Mouse (Mus musculus) intestine, postnatal 0 days (tissue): ENCODE measurements around the gene Uggt2. TPM values are rescaled to one million over a fixed set of nuclear protein-coding genes. Genes with fewer than 3 reads are reported as not detected.

ENCODE experiments used
- ATAC-seq: fragments of 200-750 bp; cut with Nextera tagmentation; 2 replicates; pipeline ENCODE4 v1.8.0; 2017; ENCODE audit warnings: mild to moderate bottlenecking, moderate TSS enrichment, moderate library complexity
- H3K27ac ChIP-seq: fragments of 300-500 bp; sonication (generic); 2 replicates; pipeline ENCODE4 v1.5.1; 2014; ENCODE audit warnings: mild to moderate bottlenecking, low read depth, low read length, moderate library complexity
- H3K27me3 ChIP-seq: fragments of 300-500 bp; sonication (generic); replicated peaks from 2 replicates; pipeline ENCODE4 v1.6.1; 2014; ENCODE audit warnings: low read length, mixed read lengths; ENCODE audit not compliant: control insufficient read depth, insufficient read depth
- H3K36me3 ChIP-seq: fragments of 300-500 bp; sonication (generic); 2 replicates; pipeline ENCODE4 v1.6.1; 2014; ENCODE audit warnings: mild to moderate bottlenecking, moderate library complexity; ENCODE audit not compliant: control insufficient read depth, insufficient read depth
- H3K4me1 ChIP-seq: fragments of 300-500 bp; sonication (generic); replicated peaks from 2 replicates; pipeline ENCODE4 v1.6.1; 2014; ENCODE audit warnings: antibody characterized with exemption, low read length, mixed read lengths; ENCODE audit not compliant: control insufficient read depth, insufficient read depth
- H3K4me2 ChIP-seq: fragments of 300-500 bp; sonication (generic); replicated peaks from 2 replicates; pipeline ENCODE4 v1.6.1; 2014; ENCODE audit warnings: low read depth, mild to moderate bottlenecking, moderate library complexity
- H3K4me3 ChIP-seq: fragments of 300-500 bp; sonication (generic); 2 replicates; pipeline ENCODE4 v1.5.1; 2014; ENCODE audit warnings: low read depth, low read length
- H3K9ac ChIP-seq: fragments of 300-500 bp; sonication (generic); 2 replicates; pipeline ENCODE4 v1.6.1; 2014; ENCODE audit warnings: mild to moderate bottlenecking, low read depth, low read length
- H3K9me3 ChIP-seq: fragments of 300-500 bp; sonication (generic); 2 replicates; pipeline ENCODE4 v1.6.1; 2016; ENCODE audit warnings: mixed run types; ENCODE audit not compliant: control insufficient read depth
- CTCF ChIP-seq: sonication (generic); IDR thresholded peaks from 2 replicates; pipeline ENCODE4 v1.5.1; 2016; ENCODE audit warnings: low read depth, mild to moderate bottlenecking, control low read depth, antibody characterized with exemption, moderate library complexity
- WGBS: fragments of 180-500 bp; shearing (Covaris S2); extraction: QIAGEN DNeasy Blood & Tissue Kit; methylation state at CpG from one replicate; pipeline ENCODE4 v1.1.7; 2014; 5-methylcytosine and 5-hydroxymethylcytosine counted together
- polyA plus RNA-seq: library from polyadenylated mRNA; unstranded; fragments of >200 nt; fragmentation: Nextera tagmentation; extraction: Ambion mirVana; gene quantifications from 2 replicates; pipeline ENCODE4 v1.2.1, GENCODE M21; 2015

Uggt2 gene
- polyA plus RNA-seq, 1 experiment from 2014 or later = 1.6 TPM

DNA sequence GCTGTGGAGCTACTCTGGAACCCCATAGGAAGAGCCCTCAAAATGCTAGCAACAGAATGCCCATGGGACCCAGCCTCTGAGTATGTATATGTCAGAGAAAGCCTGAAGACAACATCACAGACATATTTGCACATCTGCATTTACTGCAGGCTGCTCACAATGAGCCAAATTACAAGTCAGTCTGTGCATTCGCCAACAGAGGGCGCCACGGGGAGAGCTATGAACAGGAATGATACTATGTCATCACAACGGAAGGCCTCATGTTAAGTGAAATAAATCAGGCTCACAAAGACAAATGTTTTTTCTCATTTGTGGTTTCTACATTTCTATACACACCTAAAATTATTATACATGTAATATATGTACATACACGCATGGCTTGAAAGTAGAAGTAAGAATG, 73.3 kb downstream of the Uggt2 start:
- no peak for ATAC-seq
- Histone ChIP-seq H3K9ac (no peak overlapping the region), H3K36me3 (no peaks in the 10 kb centered on the region), H3K4me3 (no peak overlapping the region), H3K27ac (no peak overlapping the region), H3K27me3 (no peaks in the 10 kb centered on the region), H3K9me3 (no peaks in the 10 kb centered on the region), H3K4me1 (no peaks in the 10 kb centered on the region), H3K4me2 (no peak overlapping the region)
- WGBS = 70% methylated on average over 5 of the region's 5 CpGs
- TF ChIP-seq CTCF = peak; percentile 60

DNA sequence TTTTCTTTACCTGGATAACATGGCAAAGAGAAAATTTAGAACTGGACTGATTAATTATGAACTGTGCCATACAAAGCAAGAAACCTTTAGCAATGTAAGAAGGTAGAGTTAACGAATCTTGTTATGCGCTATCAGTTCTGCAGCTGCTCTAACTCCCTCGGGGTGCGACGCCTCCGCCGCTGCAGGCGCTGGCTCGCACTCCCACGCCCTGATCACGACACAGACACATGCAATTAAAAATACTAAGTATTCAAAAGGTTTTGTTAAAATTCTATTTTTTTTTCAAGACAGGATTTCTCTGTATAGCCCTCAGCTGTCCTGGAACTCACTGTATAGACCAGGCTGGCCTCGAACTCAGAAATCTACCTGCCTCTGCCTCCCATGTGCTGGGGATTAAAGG, 85.7 kb downstream of the Uggt2 start:
- TF ChIP-seq CTCF = no peak
- no peaks in the 10 kb centered on the region for H3K36me3 ChIP-seq
- H3K9me3 ChIP-seq = no peaks in the 10 kb centered on the region
- H3K4me2 ChIP-seq = no peak overlapping the region
- WGBS = 87% methylated on average over 12 of the region's 12 CpGs
- H3K4me3 ChIP-seq = no peak overlapping the region
- no peaks in the 10 kb centered on the region for H3K4me1 ChIP-seq
- no peak overlapping the region for H3K9ac ChIP-seq
- H3K27me3 ChIP-seq = no peaks in the 10 kb centered on the region
- H3K27ac ChIP-seq = no peak overlapping the region
- no peak for ATAC-seq

DNA sequence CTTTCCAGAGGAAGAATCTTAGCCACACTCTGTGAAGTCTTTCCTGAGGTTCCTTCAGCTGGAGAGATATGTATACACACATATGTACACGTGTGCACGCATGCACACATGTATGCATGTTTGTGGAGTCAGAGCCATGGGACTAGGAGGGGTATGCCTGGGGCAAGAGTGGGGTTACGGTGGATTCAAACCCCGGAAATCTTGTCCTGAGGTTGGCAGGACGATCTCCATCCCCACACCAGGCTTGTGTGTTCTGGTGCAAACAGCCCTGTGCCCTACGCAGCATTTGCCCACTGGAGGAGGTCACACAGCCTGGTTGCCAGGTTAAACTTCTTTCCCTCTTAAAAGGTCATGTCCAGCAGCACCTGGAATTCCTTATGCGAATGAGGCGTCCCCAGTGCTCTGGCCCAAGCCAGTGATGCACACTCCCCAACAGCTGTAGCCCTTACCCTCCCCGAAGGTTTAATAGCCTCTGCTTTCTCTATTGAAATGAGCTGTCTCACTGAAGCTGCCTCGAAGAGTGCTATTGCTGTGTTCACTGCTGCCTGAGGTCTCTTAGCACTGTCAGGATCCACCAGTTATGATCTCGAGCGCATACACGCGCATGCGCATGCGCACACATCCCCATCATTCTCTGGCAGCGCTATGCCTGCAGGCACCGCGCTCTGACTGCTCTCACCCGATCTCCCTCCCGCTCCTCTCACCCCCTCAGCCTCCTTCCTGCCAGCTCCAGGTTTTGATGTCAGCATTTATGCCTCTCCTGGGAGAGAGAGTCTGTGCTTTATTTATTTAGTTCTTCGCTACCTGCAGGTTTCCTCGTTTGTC, 86.4 kb downstream of the Uggt2 start:
- Histone ChIP-seq H3K36me3 (no peaks in the 10 kb centered on the region), H3K27ac (no peak overlapping the region), H3K4me1 (no peaks in the 10 kb centered on the region), H3K27me3 (no peaks in the 10 kb centered on the region), H3K4me2 (no peak overlapping the region), H3K4me3 (no peak overlapping the region), H3K9ac (no peak overlapping the region), H3K9me3 (no peaks in the 10 kb centered on the region)
- no peak for ATAC-seq
- TF ChIP-seq CTCF = no peak
- WGBS = 73% methylated on average over 23 of the region's 23 CpGs

DNA sequence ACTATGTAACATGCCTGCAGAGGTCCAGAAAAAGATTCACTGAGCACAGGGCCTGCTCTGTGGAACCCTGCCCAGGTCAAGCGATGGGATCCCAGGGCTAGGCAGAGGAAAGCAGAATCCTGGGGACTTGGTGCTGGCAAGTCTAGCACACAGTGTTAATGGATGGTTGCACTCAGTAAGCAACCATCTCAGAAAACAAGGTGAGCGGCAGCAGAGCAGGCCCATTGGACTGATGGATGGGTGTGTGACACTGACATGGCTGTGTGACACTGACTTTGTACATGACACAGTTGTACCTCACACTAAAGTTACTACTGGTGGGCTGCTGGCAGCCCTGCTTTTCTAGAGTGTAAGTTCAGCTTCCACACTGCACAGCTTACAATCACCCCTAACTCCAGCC, 89.7 kb downstream of the Uggt2 start:
- no peak for TF ChIP-seq CTCF
- H3K4me2 ChIP-seq = no peak overlapping the region
- no peak for ATAC-seq
- H3K4me3 ChIP-seq = no peak overlapping the region
- H3K9me3 ChIP-seq = no peaks in the 10 kb centered on the region
- no peak overlapping the region for H3K27ac ChIP-seq
- H3K4me1 ChIP-seq = no peaks in the 10 kb centered on the region
- no peaks in the 10 kb centered on the region for H3K36me3 ChIP-seq
- no peaks in the 10 kb centered on the region for H3K27me3 ChIP-seq
- H3K9ac ChIP-seq = no peak overlapping the region
- WGBS = 88% methylated on average over 2 of the region's 2 CpGs

DNA sequence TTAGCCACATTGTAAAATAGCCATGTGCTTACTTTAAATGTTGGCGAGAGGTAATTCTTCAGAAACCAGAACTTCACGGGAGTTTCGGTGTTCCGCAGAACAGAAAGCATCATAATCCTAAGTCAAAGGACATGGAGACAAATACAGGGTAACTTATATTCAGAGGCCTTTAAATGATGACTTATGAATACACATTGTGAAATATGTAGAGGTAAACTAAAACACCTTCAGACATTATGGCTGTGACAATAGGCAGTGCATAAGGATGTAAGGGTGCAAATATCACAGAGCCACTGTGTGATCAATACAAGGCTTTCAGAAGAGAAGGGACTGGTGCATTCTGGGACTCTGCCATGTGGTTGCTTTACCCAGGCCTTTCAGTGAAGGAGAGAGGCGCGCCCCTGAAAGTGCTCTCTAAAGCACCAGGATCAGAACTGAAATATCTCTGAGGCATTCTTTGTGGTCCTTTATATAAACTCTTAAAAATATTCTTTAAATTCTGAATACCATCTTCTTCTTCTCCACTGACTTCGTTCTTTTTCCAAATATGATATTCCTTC, 91.1 kb downstream of the Uggt2 start:
- peak overlapping the region; percentile 83 for H3K4me2 ChIP-seq
- 40% methylated on average over 7 of the region's 7 CpGs for WGBS
- no peaks in the 10 kb centered on the region for H3K36me3 ChIP-seq
- H3K27me3 ChIP-seq = no peaks in the 10 kb centered on the region
- no peaks in the 10 kb centered on the region for H3K4me1 ChIP-seq
- no peak overlapping the region for H3K9ac ChIP-seq
- H3K27ac ChIP-seq = peak overlapping the region; percentile 75; the same call in 1 of the 2 replicates
- H3K4me3 ChIP-seq = peak overlapping the region; percentile 52
- H3K9me3 ChIP-seq = no peaks in the 10 kb centered on the region
- ATAC-seq = no peak
- no peak for TF ChIP-seq CTCF

DNA sequence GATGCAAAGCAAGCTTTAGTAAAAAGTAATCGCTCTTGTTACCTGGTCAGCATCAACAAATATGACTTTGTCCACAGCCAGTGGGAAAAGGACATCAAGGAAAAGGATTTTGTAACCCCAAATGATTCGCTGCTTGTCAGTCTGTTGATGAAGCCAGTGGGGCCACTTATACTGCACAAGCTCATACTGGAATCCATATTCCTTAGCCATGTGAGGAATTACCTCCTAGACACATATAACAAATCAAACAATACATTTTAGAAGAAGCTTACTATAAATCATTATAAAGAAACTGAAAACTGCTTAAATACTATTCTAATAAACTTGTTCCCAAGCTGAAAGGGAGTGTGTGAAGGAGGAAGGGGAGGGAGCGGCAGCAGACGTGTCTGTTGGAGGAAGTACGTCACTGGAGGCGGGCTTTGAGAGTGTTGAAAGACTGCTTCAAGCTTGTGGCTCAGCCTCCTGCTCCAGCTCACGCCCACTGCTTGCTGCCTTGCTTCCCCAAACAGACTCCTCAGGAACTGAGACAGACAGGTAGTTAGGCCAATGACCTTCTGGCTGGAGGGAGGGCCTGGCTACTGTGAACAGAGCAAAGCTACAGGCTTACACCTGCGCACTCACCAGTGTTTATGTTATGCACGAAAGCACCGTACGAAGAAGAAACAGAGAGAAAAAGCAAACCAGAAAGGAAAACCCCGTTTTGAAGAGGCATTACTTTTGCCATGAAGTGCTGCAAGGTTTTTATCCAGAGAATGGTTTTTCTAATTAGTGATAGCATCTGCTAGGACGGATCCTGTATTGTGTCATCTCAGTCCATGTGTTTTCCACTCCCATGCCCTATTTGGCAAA, 91.9 kb downstream of the Uggt2 start:
- no peaks in the 10 kb centered on the region for H3K27me3 ChIP-seq
- H3K4me3 ChIP-seq = peak overlapping the region; percentile 52
- H3K4me1 ChIP-seq = no peaks in the 10 kb centered on the region
- peak overlapping the region; percentile 75 for H3K27ac ChIP-seq
- no peaks in the 10 kb centered on the region; the same call in 1 of the 2 replicates for H3K36me3 ChIP-seq
- ATAC-seq = peak; percentile 99
- WGBS = under 1% methylated on average over 13 of the region's 13 CpGs
- TF ChIP-seq CTCF = no peak
- no peaks in the 10 kb centered on the region for H3K9me3 ChIP-seq
- H3K4me2 ChIP-seq = peak overlapping the region; percentile 83
- peak overlapping the region; percentile 50 for H3K9ac ChIP-seq
